Mouse (Mus musculus) forebrain, embryonic 11.5 days (tissue): ENCODE measurements around the gene Strn3. TPM values are rescaled to one million over a fixed set of nuclear protein-coding genes. Genes with fewer than 3 reads are reported as not detected.

Source experiments
- ATAC-seq: fragments of 200-750 bp; cut with Nextera tagmentation; replicated peaks from 2 replicates; pipeline ENCODE4 v1.8.0; 2017; ENCODE audit warnings: moderate TSS enrichment; ENCODE audit not compliant: low FRiP score
- DNase-seq: peaks from one replicate; pipeline ENCODE4 v3.0.0-alpha.2; 2017; ENCODE audit warnings: low spot score
- H3K27ac ChIP-seq: fragments of 300-500 bp; sonication (generic); 2 replicates; pipeline ENCODE4 v1.5.1; 2014; ENCODE audit warnings: low read depth, low read length
- H3K27me3 ChIP-seq: fragments of 300-500 bp; sonication (generic); 2 replicates; pipeline ENCODE4 v1.6.1; 2014; ENCODE audit warnings: mild to moderate bottlenecking, low read length, mixed read lengths; ENCODE audit not compliant: control insufficient read depth, insufficient read depth
- H3K36me3 ChIP-seq: fragments of 300-500 bp; sonication (generic); 2 replicates; pipeline ENCODE4 v1.6.1; 2014; ENCODE audit warnings: mild to moderate bottlenecking, low read length, moderate library complexity, mixed read lengths; ENCODE audit not compliant: control insufficient read depth, insufficient read depth
- H3K4me1 ChIP-seq: fragments of 300-500 bp; sonication (generic); replicated peaks from 2 replicates; pipeline ENCODE4 v1.6.1; 2014; ENCODE audit warnings: low read length, mixed read lengths; ENCODE audit not compliant: control insufficient read depth, insufficient read depth
- H3K4me2 ChIP-seq: fragments of 300-500 bp; sonication (generic); 2 replicates; pipeline ENCODE4 v1.6.1; 2014; ENCODE audit warnings: low read depth, mild to moderate bottlenecking, low read length, moderate library complexity, mixed read lengths; ENCODE audit not compliant: severe bottlenecking
- H3K4me3 ChIP-seq: fragments of 300-500 bp; sonication (generic); 2 replicates; pipeline ENCODE4 v1.5.1; 2014; ENCODE audit warnings: low read depth, low read length
- H3K9ac ChIP-seq: fragments of 300-500 bp; sonication (generic); 2 replicates; pipeline ENCODE4 v1.6.1; 2014; ENCODE audit warnings: low read length
- H3K9me3 ChIP-seq: fragments of 300-500 bp; sonication (generic); 2 replicates; pipeline ENCODE4 v1.6.1; 2016; ENCODE audit warnings: low read length, mixed read lengths; ENCODE audit not compliant: control insufficient read depth
- WGBS: fragments of 180-500 bp; shearing (Covaris S2); extraction: QIAGEN DNeasy Blood & Tissue Kit; methylation state at CpG from one replicate; pipeline ENCODE4 v1.1.7; 2014; 5-methylcytosine and 5-hydroxymethylcytosine counted together
- polyA plus RNA-seq: library from polyadenylated mRNA; unstranded; fragments of >200 nt; fragmentation: Nextera tagmentation; extraction: Ambion mirVana; gene quantifications from 2 replicates; pipeline ENCODE4 v1.2.1, GENCODE M21; 2014

Gene Strn3
- 56.3 and 58.4 TPM in 2 replicates for polyA plus RNA-seq

GRCm38 (mm10) chr12:51691845-51692632 lies at the start of gene Strn3:
Gene Strn3, minus strand, starts transcription at chr12:51691897.
- WGBS: under 1% methylated on average over 45 of the region's 56 CpGs

GRCm38 (mm10) chr12:51736807-51737206 lies 45.1 kb upstream of the Strn3 start:
- no peaks in the 10 kb centered on the region for H3K9me3 ChIP-seq

More at GRCm38 (mm10) chr12:51691845-51692632, at the start of gene Strn3:
- Histone ChIP-seq H3K4me3 (peak within 1 kb of the TSS; percentile 97), H3K27ac (peak within 1 kb of the TSS; percentile 100), H3K9me3 (no peaks in the 10 kb centered on the region), H3K4me2 (peak within 1 kb of the TSS; percentile 45), H3K4me1 (no peaks in the 10 kb centered on the region), H3K9ac (peak within 1 kb of the TSS; percentile 99), H3K36me3 (no peaks in the 10 kb centered on the region), H3K27me3 (no peaks in the 10 kb centered on the region)
- peak; percentile 99 for DNase-seq
- ATAC-seq: peak; percentile 96

GRCm38 (mm10) chr12:51736381-51736780 lies 44.7 kb upstream of the Strn3 start:
- Histone ChIP-seq H3K9me3 (no peaks in the 10 kb centered on the region), H3K4me2 (no peak overlapping the region), H3K27me3 (no peaks in the 10 kb centered on the region; the same call in 1 of the 2 replicates), H3K9ac (no peak overlapping the region), H3K4me3 (no peak overlapping the region), H3K4me1 (no peaks in the 10 kb centered on the region; the same call in 1 of the 2 replicates), H3K36me3 (no peaks in the 10 kb centered on the region), H3K27ac (no peak overlapping the region)
- whole genome bisulfite sequencing: 55% methylated on average over 3 of the region's 3 CpGs
- ATAC-seq (peak; percentile 27; the same call in 1 of the 2 replicates), DNase-seq (no peak)

More at GRCm38 (mm10) chr12:51736807-51737206, 45.1 kb upstream of the Strn3 start:
- Histone ChIP-seq H3K4me1 (no peaks in the 10 kb centered on the region; the same call in 1 of the 2 replicates), H3K27ac (no peak overlapping the region), H3K27me3 (no peaks in the 10 kb centered on the region; the same call in 1 of the 2 replicates), H3K4me2 (no peak overlapping the region), H3K36me3 (no peaks in the 10 kb centered on the region), H3K4me3 (no peak overlapping the region), H3K9ac (no peak overlapping the region)
- WGBS: 23% methylated on average over 1 of the region's 1 CpGs
- ATAC-seq (peak; percentile 75; the same call in 1 of the 2 replicates), DNase-seq (no peak)

GRCm38 (mm10) chr12:51735840-51736271 lies 44.2 kb upstream of the Strn3 start:
- DNase-seq (no peak), ATAC-seq (no peak)
- Histone ChIP-seq H3K4me3 (no peak overlapping the region), H3K27me3 (no peaks in the 10 kb centered on the region; the same call in 1 of the 2 replicates), H3K36me3 (no peaks in the 10 kb centered on the region), H3K4me2 (no peak overlapping the region), H3K4me1 (no peaks in the 10 kb centered on the region; the same call in 1 of the 2 replicates), H3K27ac (no peak overlapping the region), H3K9me3 (no peaks in the 10 kb centered on the region), H3K9ac (no peak overlapping the region)
- WGBS: 54% methylated on average over 7 of the region's 7 CpGs

GRCm38 (mm10) chr12:51734605-51735211 lies 43.0 kb upstream of the Strn3 start:
- Histone ChIP-seq H3K27ac (no peak overlapping the region), H3K4me3 (no peak overlapping the region), H3K4me2 (no peak overlapping the region), H3K36me3 (no peaks in the 10 kb centered on the region), H3K4me1 (no peaks in the 10 kb centered on the region; the same call in 1 of the 2 replicates), H3K9me3 (no peaks in the 10 kb centered on the region), H3K27me3 (no peaks in the 10 kb centered on the region; the same call in 1 of the 2 replicates), H3K9ac (no peak overlapping the region)
- ATAC-seq (no peak), DNase-seq (no peak)
- WGBS: 85% methylated on average over 14 of the region's 14 CpGs

- no peak for ATAC-seq
- no peak for DNase-seq
- no peaks in the 10 kb centered on the region for H3K36me3 ChIP-seq
- no peaks in the 10 kb centered on the region for H3K4me1 ChIP-seq
- H3K27ac ChIP-seq: no peak overlapping the region
- 93% methylated on average over 9 of the region's 9 CpGs for WGBS
- H3K9me3 ChIP-seq: no peaks in the 10 kb centered on the region
- no peak overlapping the region for H3K9ac ChIP-seq
- no peak overlapping the region for H3K4me3 ChIP-seq
- no peaks in the 10 kb centered on the region; the same call in 1 of the 2 replicates for H3K27me3 ChIP-seq
- no peak overlapping the region for H3K4me2 ChIP-seq
Observed at GRCm38 (mm10) chr12:51729827-51730226, 38.1 kb upstream of the Strn3 start.

- Histone ChIP-seq H3K4me2 (no peak overlapping the region), H3K9ac (no peak overlapping the region), H3K27ac (no peak overlapping the region), H3K9me3 (no peaks in the 10 kb centered on the region), H3K27me3 (no peaks in the 10 kb centered on the region), H3K36me3 (no peaks in the 10 kb centered on the region), H3K4me1 (no peaks in the 10 kb centered on the region), H3K4me3 (no peak overlapping the region)
- no peak for ATAC-seq
- no peak for DNase-seq
- 85% methylated on average over 11 of the region's 11 CpGs for WGBS
Observed at GRCm38 (mm10) chr12:51729058-51729457, 37.4 kb upstream of the Strn3 start.

GRCm38 (mm10) chr12:51721836-51722235 lies 30.1 kb upstream of the Strn3 start:
- no peaks in the 10 kb centered on the region for H3K9me3 ChIP-seq
- no peak overlapping the region for H3K27ac ChIP-seq
- DNase-seq (no peak), ATAC-seq (no peak)
- no peak overlapping the region for H3K9ac ChIP-seq
- H3K4me3 ChIP-seq: no peak overlapping the region
- H3K36me3 ChIP-seq: no peaks in the 10 kb centered on the region; the same call in 1 of the 2 replicates
- no peak overlapping the region for H3K4me2 ChIP-seq
- WGBS: 94% methylated on average over 8 of the region's 8 CpGs
- no peaks in the 10 kb centered on the region for H3K4me1 ChIP-seq
- H3K27me3 ChIP-seq: no peaks in the 10 kb centered on the region
